Mouse (Mus musculus) stomach, embryonic 15.5 days (tissue): ENCODE measurements around the gene Olfr1396. TPM values are rescaled to one million over a fixed set of nuclear protein-coding genes. Genes with fewer than 3 reads are reported as not detected.

Source experiments
- ATAC-seq: fragments of 200-750 bp; cut with Nextera tagmentation; 2 replicates; pipeline ENCODE4 v1.8.0; 2017; ENCODE audit warnings: low read depth, moderate number of reproducible peaks, moderate TSS enrichment; ENCODE audit not compliant: insufficient read depth, low FRiP score
- H3K27ac ChIP-seq: fragments of 300-500 bp; sonication (generic); 2 replicates; pipeline ENCODE4 v1.5.1; 2015; ENCODE audit warnings: mild to moderate bottlenecking, inconsistent platforms
- H3K27me3 ChIP-seq: fragments of 300-500 bp; sonication (generic); replicated peaks from 2 replicates; pipeline ENCODE4 v1.6.1; 2015; ENCODE audit warnings: inconsistent platforms
- H3K36me3 ChIP-seq: fragments of 300-500 bp; sonication (generic); 2 replicates; pipeline ENCODE4 v1.6.1; 2015; ENCODE audit warnings: inconsistent platforms
- H3K4me1 ChIP-seq: fragments of 300-500 bp; sonication (generic); 2 replicates; pipeline ENCODE4 v1.6.1; 2015; ENCODE audit warnings: inconsistent platforms
- H3K4me2 ChIP-seq: fragments of 300-500 bp; sonication (generic); 2 replicates; pipeline ENCODE4 v1.6.1; 2015; ENCODE audit warnings: mild to moderate bottlenecking, inconsistent platforms
- H3K4me3 ChIP-seq: fragments of 300-500 bp; sonication (generic); replicated peaks from 2 replicates; pipeline ENCODE4 v1.5.1; 2015; ENCODE audit warnings: inconsistent platforms
- H3K9ac ChIP-seq: fragments of 300-500 bp; sonication (generic); 2 replicates; pipeline ENCODE4 v1.6.1; 2015; ENCODE audit warnings: inconsistent platforms
- H3K9me3 ChIP-seq: fragments of 300-500 bp; sonication (generic); 2 replicates; pipeline ENCODE4 v1.6.1; 2016; ENCODE audit warnings: inconsistent platforms
- WGBS: fragments of 180-500 bp; shearing (Covaris S2); methylation state at CpG from one replicate; pipeline ENCODE4 v1.1.7; 2015; 5-methylcytosine and 5-hydroxymethylcytosine counted together
- polyA plus RNA-seq: library from polyadenylated mRNA; unstranded; fragments of >200 nt; fragmentation: Nextera tagmentation; extraction: Ambion mirVana; gene quantifications from 2 replicates; pipeline ENCODE4 v1.2.1, GENCODE M21; 2015

Gene Olfr1396
- polyA plus RNA-seq, 1 experiment from 2014 or later = not detected

DNA sequence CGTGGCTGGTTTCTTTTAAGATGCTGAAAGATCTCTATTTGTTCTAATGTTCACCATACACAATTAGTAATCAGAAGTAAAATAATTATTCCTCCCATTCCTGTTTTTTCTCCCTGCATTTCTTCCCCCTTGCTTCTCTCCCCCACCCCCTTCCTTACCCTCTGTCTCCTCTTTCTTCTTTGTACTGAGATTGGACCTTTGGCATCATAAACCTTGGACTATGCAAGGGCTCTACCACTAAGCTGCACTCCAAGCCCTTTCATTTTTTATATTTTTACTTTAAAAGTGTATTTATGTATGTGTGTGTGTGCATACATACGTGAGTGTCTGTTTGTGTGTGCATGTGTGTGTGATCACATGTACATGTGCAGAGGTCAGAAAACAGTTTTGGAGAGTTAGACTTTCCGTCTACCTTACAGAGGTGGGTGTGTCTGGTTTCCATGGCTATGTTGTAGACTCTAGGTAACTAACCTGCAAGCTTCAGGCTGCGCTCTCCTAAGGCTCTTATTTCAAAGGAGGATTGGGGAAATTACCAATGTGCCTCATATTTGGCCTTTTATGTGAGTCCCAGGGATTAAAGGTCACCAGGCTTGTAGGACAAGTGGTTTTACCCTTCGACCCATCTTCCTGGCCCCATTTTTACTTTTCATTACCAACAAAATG lies 25.6 kb downstream of the Olfr1396 start:
- Histone ChIP-seq H3K4me1 (peaks cover 7% of the 10 kb centered on the region; the same call in 1 of the 2 replicates), H3K9ac (no peak overlapping the region), H3K27ac (no peak overlapping the region), H3K4me2 (no peak overlapping the region), H3K9me3 (no peaks in the 10 kb centered on the region), H3K4me3 (no peak overlapping the region), H3K27me3 (no peaks in the 10 kb centered on the region), H3K36me3 (no peaks in the 10 kb centered on the region)
- ATAC-seq = no peak
- WGBS = 79% methylated on average over 5 of the region's 5 CpGs

DNA sequence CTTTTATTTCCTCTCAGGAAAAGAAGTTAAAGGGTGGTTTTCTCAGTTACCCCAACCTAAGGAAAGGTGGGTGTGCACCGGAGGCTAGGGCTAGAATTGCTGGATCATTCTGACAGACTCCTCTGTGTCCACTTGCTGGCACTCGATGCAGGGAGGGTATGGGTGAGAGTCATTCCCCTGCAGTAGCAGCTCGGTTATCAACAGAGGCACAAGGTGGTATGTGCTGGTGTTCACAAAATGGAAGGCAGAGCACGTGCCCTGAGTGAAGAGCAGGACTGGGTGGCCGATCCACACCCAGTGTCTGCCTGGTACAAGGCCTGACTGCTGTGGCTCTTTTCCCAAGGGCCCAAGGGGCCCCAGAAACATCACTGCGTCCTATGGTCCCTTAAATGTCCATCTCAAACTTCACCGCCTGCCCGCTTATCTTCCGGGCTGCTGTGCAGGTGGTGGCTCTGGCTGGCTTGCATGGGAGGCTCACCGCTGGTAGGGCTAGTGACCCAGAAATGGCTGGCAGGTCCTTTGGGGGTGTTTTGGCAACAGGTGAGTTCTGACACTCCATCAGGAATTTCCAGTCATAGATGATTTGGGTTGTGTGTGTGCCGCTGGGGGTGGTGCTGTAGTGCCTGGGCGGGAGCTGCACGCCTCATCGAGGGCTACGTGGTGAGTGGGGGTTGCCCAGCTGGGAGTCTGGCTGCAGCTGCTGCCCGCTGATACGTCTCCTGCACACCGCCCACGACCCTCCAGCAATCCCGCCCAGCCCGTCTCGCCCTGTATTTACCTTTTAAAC lies 26.7 kb downstream of the Olfr1396 start:
- no peaks in the 10 kb centered on the region for H3K27me3 ChIP-seq
- peak overlapping the region; percentile 47 for H3K4me2 ChIP-seq
- H3K9ac ChIP-seq = no peak overlapping the region
- 41% methylated on average over 22 of the region's 22 CpGs for WGBS
- no peaks in the 10 kb centered on the region for H3K9me3 ChIP-seq
- H3K27ac ChIP-seq = no peak overlapping the region
- peak overlapping the region; percentile 3; the same call in 1 of the 2 replicates for H3K4me3 ChIP-seq
- peaks cover 7% of the 10 kb centered on the region; the same call in 1 of the 2 replicates for H3K4me1 ChIP-seq
- no peaks in the 10 kb centered on the region for H3K36me3 ChIP-seq
- ATAC-seq = peak; percentile 93

DNA sequence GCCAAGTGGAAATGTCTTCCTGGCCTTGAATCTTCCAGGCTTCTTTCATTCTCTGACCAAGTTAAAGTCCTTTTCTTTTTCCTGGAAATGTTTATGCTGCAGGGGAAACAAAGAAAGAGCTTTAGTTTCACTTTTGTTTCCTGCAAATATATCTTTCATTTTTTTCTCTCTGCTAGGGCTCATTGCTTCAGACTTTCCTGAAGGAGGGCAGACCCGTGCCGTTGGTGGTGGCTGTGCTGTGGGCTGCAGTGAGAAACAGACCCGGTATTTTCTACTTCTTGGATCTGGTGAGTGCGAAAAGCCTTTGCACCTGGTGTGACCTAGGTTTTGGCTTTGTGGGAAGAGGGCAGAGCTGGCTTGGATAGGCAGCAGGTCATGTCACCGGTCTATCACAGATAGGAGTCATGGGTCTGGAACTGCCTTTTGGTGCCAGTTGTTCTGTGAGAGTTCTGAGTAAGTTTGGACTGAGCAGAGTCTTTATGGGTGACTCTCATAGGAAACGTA lies 27.8 kb downstream of the Olfr1396 start:
- no peak overlapping the region for H3K27ac ChIP-seq
- no peak overlapping the region for H3K9ac ChIP-seq
- no peak for ATAC-seq
- no peak overlapping the region for H3K4me2 ChIP-seq
- no peaks in the 10 kb centered on the region for H3K27me3 ChIP-seq
- H3K4me1 ChIP-seq = peaks cover 7% of the 10 kb centered on the region; the same call in 1 of the 2 replicates
- 72% methylated on average over 6 of the region's 6 CpGs for WGBS
- H3K9me3 ChIP-seq = no peaks in the 10 kb centered on the region
- no peaks in the 10 kb centered on the region for H3K36me3 ChIP-seq
- H3K4me3 ChIP-seq = no peak overlapping the region

DNA sequence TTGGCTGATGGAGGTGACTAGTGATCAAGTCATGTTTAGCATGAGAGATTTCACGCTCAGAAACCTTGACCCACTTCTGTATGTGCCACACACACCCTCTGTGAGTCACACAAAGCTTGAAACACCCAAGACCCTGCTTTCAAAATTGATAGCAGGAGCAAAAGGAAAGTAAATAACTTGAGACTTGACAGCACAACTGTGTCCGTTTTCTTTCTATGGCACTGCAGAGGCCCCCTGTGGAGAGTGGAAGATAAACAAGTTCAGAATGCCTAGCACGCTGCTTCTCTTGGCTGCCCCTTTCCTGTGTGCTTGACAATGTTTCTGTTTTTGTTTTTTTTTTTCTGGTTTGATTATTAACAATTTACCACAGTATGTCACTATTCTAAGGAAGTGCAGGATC lies 29.8 kb downstream of the Olfr1396 start:
- H3K27ac ChIP-seq = no peak overlapping the region
- WGBS = 23% methylated on average over 3 of the region's 3 CpGs
- no peaks in the 10 kb centered on the region for H3K27me3 ChIP-seq
- H3K4me1 ChIP-seq = peaks cover 7% of the 10 kb centered on the region; the same call in 1 of the 2 replicates
- H3K4me3 ChIP-seq = no peak overlapping the region
- no peak overlapping the region for H3K9ac ChIP-seq
- no peak for ATAC-seq
- no peaks in the 10 kb centered on the region for H3K36me3 ChIP-seq
- no peaks in the 10 kb centered on the region for H3K9me3 ChIP-seq
- no peak overlapping the region for H3K4me2 ChIP-seq

DNA sequence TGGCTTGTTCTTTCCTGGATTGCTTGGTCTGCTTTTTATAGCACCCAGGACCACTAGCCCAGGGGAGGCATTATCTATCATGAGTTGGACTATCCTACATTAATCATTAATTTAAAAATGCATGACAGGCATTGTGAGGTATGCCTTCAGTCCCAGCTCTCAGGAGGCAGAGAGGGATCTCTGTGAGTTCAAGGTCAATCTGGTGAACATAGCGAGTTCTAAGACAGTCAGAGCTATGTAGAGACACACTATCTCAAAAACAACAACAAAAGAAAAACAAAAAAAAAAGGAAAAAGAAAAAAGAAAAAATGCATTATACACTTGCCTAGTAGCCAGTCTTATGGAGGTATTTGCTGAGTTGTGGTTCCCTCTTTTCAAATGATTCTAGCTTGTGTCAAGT lies 30.3 kb downstream of the Olfr1396 start:
- no peaks in the 10 kb centered on the region for H3K27me3 ChIP-seq
- peaks cover 7% of the 10 kb centered on the region; the same call in 1 of the 2 replicates for H3K4me1 ChIP-seq
- WGBS = 76% methylated on average over 1 of the region's 1 CpGs
- no peaks in the 10 kb centered on the region for H3K9me3 ChIP-seq
- H3K9ac ChIP-seq = no peak overlapping the region
- H3K4me2 ChIP-seq = no peak overlapping the region
- ATAC-seq = no peak
- no peak overlapping the region for H3K27ac ChIP-seq
- no peaks in the 10 kb centered on the region for H3K36me3 ChIP-seq
- H3K4me3 ChIP-seq = no peak overlapping the region

DNA sequence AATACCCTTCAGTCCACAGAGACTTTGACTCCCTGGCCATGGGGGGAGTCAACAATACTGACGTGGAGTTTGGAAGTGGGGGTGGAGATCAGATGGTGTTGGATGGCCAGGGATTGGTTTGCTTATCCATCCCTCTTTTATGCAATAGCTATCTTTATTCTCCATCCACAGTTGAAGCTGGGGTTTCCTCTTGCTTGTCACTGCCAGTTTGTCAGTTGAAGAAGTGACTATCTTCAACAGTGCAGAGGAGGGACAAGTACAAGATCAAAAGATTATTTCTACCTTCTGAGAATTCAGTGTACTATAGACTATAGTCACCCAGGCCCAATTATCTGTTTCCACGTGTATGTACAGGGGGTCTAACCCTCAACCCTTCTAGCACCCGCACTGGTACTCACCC lies 30.9 kb downstream of the Olfr1396 start:
- Histone ChIP-seq H3K27ac (no peak overlapping the region), H3K4me2 (no peak overlapping the region), H3K4me3 (no peak overlapping the region), H3K36me3 (no peaks in the 10 kb centered on the region), H3K4me1 (peaks cover 7% of the 10 kb centered on the region; the same call in 1 of the 2 replicates), H3K9ac (no peak overlapping the region), H3K9me3 (no peaks in the 10 kb centered on the region), H3K27me3 (no peaks in the 10 kb centered on the region)
- 68% methylated on average over 3 of the region's 3 CpGs for WGBS
- ATAC-seq = peak; percentile 48; the same call in 1 of the 2 replicates

DNA sequence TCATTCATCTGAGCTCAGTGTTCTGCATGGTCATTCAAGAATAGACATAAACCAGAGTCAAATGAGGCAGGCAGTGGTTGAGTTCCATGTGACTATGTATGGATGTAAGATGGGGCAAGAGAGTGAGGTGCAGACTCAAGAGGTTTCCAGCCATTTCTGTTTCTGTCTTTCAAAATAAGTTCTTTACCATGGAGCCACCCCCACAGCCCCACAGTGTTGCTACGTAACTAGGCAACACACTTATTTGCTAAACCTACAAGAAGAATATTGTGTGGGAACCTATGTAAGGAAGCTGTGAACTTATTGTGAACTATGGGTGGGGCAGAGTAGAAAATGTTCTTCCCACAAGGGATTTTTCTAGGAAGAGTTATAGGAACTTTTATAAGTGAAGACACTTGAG lies 31.5 kb downstream of the Olfr1396 start:
- Histone ChIP-seq H3K9ac (no peak overlapping the region), H3K9me3 (no peaks in the 10 kb centered on the region), H3K36me3 (no peaks in the 10 kb centered on the region), H3K4me1 (peaks cover 5% of the 10 kb centered on the region; the same call in 1 of the 2 replicates), H3K4me3 (no peak overlapping the region), H3K4me2 (no peak overlapping the region), H3K27me3 (no peaks in the 10 kb centered on the region), H3K27ac (no peak overlapping the region)
- ATAC-seq = no peak
- 64% methylated on average over 1 of the region's 1 CpGs for WGBS

DNA sequence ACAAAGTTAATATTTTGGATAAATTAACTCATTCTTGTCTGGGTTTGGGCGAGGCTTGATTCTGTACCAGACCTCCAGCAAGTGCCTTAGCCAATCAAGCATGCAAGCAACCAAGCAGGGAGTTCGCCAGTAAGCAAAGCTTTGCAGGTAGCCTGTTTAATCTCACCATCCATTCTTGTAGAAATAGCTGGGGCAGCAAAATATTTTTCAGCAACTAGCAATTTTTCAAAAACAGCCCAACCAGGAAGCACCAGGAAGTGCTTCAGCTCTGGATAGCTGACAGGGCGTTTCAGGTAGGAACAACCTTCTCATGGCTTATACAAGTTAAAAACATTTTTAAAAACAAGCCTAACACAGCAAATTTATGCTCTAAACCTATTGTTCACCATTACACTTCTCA lies 32.8 kb downstream of the Olfr1396 start:
- H3K9me3 ChIP-seq = no peaks in the 10 kb centered on the region
- no peaks in the 10 kb centered on the region for H3K27me3 ChIP-seq
- no peak overlapping the region for H3K4me2 ChIP-seq
- WGBS = 69% methylated on average over 3 of the region's 3 CpGs
- H3K36me3 ChIP-seq = no peaks in the 10 kb centered on the region
- H3K9ac ChIP-seq = no peak overlapping the region
- no peak overlapping the region for H3K27ac ChIP-seq
- ATAC-seq = no peak
- no peaks in the 10 kb centered on the region for H3K4me1 ChIP-seq
- H3K4me3 ChIP-seq = no peak overlapping the region

DNA sequence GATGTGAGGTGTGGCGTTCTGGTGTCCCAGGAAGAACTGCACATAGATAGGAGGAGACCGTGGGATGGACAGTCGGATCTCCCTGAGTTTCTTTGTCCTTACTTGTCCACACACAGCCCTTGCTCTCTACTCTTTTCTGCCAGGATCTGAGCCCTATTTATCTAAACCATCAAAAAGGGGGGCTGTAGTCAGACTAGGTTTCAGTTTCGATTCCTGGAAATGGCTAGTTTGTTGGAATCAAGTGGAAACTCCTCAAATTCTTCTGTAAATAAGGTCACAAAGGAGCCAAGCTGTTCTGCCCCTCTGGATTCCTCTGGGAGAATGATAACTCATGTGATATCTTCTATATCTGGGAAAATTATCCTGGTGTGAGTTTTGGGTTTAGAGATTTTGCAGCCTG lies 33.3 kb downstream of the Olfr1396 start:
- no peaks in the 10 kb centered on the region for H3K4me1 ChIP-seq
- H3K4me3 ChIP-seq = no peak overlapping the region

DNA sequence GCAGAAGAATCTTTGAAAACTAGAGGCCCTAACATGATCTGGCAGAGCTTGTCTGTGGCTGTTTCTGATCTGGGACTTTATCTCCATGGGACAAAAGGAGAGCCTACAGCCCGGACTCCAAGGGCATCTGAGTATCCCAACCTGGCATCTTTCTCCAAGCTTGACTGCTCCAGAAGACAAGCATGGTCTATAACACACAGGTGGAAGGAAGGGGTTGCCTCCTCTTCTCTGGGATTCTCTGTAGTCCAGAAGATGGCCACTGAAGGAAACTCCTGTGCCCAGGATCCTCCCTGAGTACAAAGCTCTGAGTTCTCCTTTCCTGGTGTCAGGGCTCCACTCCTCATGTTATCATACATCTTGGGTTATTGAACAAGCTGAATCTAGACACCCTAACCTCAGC lies 34.0 kb downstream of the Olfr1396 start:
- no peak for ATAC-seq
- H3K27me3 ChIP-seq = no peaks in the 10 kb centered on the region
- H3K9ac ChIP-seq = no peak overlapping the region
- 63% methylated on average over 1 of the region's 1 CpGs for WGBS
- H3K9me3 ChIP-seq = no peaks in the 10 kb centered on the region
- H3K4me3 ChIP-seq = no peak overlapping the region
- H3K4me1 ChIP-seq = no peaks in the 10 kb centered on the region
- no peak overlapping the region for H3K27ac ChIP-seq
- no peak overlapping the region for H3K4me2 ChIP-seq
- H3K36me3 ChIP-seq = no peaks in the 10 kb centered on the region

More for the DNA sequence above, 33.3 kb downstream of the Olfr1396 start:
- Histone ChIP-seq H3K4me2 (no peak overlapping the region), H3K36me3 (no peaks in the 10 kb centered on the region), H3K27me3 (no peaks in the 10 kb centered on the region), H3K9ac (no peak overlapping the region), H3K27ac (no peak overlapping the region), H3K9me3 (no peaks in the 10 kb centered on the region)
- WGBS = 70% methylated on average over 4 of the region's 4 CpGs
- ATAC-seq = no peak

DNA sequence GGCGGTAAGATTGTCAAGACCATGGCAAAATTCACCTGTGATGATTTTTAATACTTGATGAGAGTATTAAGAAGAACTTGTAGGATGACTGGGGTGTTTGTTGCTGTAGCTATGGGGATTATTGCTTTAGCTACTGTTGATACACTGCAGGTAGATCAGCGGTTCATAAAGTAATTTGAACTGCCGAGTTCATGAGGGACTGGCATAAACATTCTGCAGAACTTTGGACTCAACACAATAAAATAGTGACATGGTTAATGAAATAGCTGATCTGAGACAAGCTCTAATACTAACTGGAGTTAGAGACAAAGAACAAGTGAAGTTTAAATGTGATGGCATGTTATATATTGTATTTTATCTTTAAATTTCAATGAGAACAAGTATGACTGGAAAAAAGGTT lies 36.0 kb downstream of the Olfr1396 start:
- Histone ChIP-seq H3K4me1 (no peaks in the 10 kb centered on the region), H3K27me3 (no peaks in the 10 kb centered on the region), H3K9me3 (no peaks in the 10 kb centered on the region), H3K36me3 (no peaks in the 10 kb centered on the region), H3K27ac (no peak overlapping the region), H3K4me2 (no peak overlapping the region), H3K4me3 (no peak overlapping the region), H3K9ac (no peak overlapping the region)
- no peak for ATAC-seq
- 70% methylated on average over 3 of the region's 3 CpGs for WGBS

DNA sequence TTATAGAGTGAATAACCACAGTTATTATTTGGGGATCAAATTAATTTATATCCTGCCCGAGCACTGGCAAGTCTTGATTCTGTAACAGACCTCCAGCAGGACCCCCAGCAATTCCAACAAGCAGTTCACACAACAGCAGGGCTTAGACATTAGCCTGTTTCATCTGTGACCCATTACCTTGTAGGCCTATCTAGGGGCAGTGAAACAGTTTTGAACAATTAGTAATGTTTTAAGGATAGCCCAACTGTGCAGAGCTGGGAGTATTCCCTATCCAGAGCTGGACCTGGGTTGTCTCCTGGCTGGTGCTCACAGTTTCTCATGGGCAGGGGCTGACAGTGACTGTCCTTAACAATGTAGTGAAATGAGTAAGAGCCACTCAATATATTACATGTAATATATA lies 37.7 kb downstream of the Olfr1396 start:
- WGBS = 66% methylated on average over 1 of the region's 1 CpGs
- Histone ChIP-seq H3K9ac (no peak overlapping the region), H3K27me3 (no peaks in the 10 kb centered on the region), H3K4me3 (no peak overlapping the region), H3K4me2 (no peak overlapping the region), H3K27ac (no peak overlapping the region), H3K9me3 (no peaks in the 10 kb centered on the region), H3K4me1 (no peaks in the 10 kb centered on the region), H3K36me3 (no peaks in the 10 kb centered on the region)
- no peak for ATAC-seq
